Mouse (Mus musculus) liver, embryonic 11.5 days (tissue): Measurements from ENCODE around the gene Orc6. TPM values are rescaled to one million over a fixed set of nuclear protein-coding genes. Genes with fewer than 3 reads are reported as not detected.

Source experiments
- ATAC-seq: fragments of 200-750 bp; cut with Nextera tagmentation; replicated peaks from 2 replicates; pipeline ENCODE4 v1.8.0; 2017; ENCODE audit warnings: moderate number of reproducible peaks, mild to moderate bottlenecking, moderate TSS enrichment, moderate library complexity; ENCODE audit not compliant: low FRiP score
- DNase-seq: peaks from one replicate; pipeline ENCODE4 v3.0.0-alpha.2; 2017; ENCODE audit warnings: low spot score
- H3K27ac ChIP-seq: fragments of 300-500 bp; sonication (generic); 2 replicates; pipeline ENCODE4 v1.5.1; 2014; ENCODE audit warnings: mild to moderate bottlenecking, low read depth, low read length, control low read depth
- H3K27me3 ChIP-seq: fragments of 300-500 bp; sonication (generic); replicated peaks from 2 replicates; pipeline ENCODE4 v1.6.1; 2014; ENCODE audit warnings: low read length, mixed read lengths; ENCODE audit not compliant: control insufficient read depth, insufficient read depth
- H3K36me3 ChIP-seq: fragments of 300-500 bp; sonication (generic); 2 replicates; pipeline ENCODE4 v1.6.1; 2014; ENCODE audit warnings: mild to moderate bottlenecking, low read length, moderate library complexity, mixed read lengths; ENCODE audit not compliant: control insufficient read depth, insufficient read depth
- H3K4me1 ChIP-seq: fragments of 300-500 bp; sonication (generic); replicated peaks from 2 replicates; pipeline ENCODE4 v1.6.1; 2014; ENCODE audit warnings: low read length, mixed read lengths; ENCODE audit not compliant: control insufficient read depth, insufficient read depth
- H3K4me2 ChIP-seq: fragments of 300-500 bp; sonication (generic); 2 replicates; pipeline ENCODE4 v1.6.1; 2014; ENCODE audit warnings: mild to moderate bottlenecking, control low read depth, moderate library complexity
- H3K4me3 ChIP-seq: fragments of 300-500 bp; sonication (generic); 2 replicates; pipeline ENCODE4 v1.5.1; 2014; ENCODE audit warnings: low read depth, low read length, control low read depth
- H3K9ac ChIP-seq: fragments of 300-500 bp; sonication (generic); 2 replicates; pipeline ENCODE4 v1.6.1; 2014; ENCODE audit warnings: low read depth, low read length, control low read depth
- H3K9me3 ChIP-seq: fragments of 300-500 bp; sonication (generic); 2 replicates; pipeline ENCODE4 v1.6.1; 2016; ENCODE audit warnings: low read length, inconsistent platforms, mixed read lengths; ENCODE audit not compliant: control insufficient read depth
- WGBS: fragments of 180-500 bp; shearing (Covaris S2); extraction: QIAGEN DNeasy Blood & Tissue Kit; methylation state at CpG from one replicate; pipeline ENCODE4 v1.1.7; 2014; 5-methylcytosine and 5-hydroxymethylcytosine counted together
- polyA plus RNA-seq: library from polyadenylated mRNA; unstranded; fragments of >200 nt; fragmentation: Nextera tagmentation; extraction: Ambion mirVana; gene quantifications from 2 replicates; pipeline ENCODE4 v1.2.1, GENCODE M21; 2014

Orc6 gene
- polyA plus RNA-seq, 1 experiment from 2014 or later: 165 TPM

DNA sequence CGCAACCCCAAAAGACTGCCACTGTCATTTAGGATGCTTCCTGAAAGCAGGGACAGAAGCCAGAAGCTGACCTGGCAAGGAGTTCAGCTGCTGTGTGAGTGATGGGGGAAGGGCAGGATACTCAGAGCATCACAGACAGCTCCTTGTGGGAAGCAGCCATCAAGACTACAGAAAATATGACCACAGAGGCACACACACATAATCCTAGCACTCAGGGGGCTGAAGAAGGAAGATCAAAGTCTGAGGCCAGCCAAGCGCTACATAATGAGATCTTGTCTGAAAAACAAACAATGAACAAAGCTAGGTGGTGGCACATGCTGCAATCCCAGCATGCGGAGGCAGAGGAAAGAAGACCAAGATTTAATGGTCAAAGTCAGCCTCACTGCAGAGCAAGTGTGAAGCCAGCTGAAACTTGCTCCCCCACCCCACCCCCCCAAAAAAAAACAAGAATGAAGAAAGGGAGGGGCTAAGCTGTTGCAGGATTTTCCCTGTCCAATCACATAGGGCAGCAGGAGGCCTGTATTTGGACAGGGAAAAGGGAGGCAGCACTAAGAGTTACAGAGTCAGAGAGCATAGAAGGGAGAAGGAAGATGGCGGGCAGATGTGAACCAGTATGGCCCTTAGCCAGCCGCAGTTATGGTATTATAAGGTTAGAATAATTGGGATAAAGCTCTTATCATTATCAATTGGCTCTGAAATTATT lies 40.6 kb downstream of the Orc6 start:
- Histone ChIP-seq H3K27ac (no peak overlapping the region), H3K36me3 (no peaks in the 10 kb centered on the region), H3K4me2 (no peak overlapping the region), H3K9me3 (no peaks in the 10 kb centered on the region), H3K9ac (no peak overlapping the region), H3K4me1 (peaks cover 10% of the 10 kb centered on the region), H3K4me3 (no peak overlapping the region), H3K27me3 (no peaks in the 10 kb centered on the region)
- DNase-seq: no peak
- 74% methylated on average over 5 of the region's 5 CpGs for WGBS
- no peak for ATAC-seq

DNA sequence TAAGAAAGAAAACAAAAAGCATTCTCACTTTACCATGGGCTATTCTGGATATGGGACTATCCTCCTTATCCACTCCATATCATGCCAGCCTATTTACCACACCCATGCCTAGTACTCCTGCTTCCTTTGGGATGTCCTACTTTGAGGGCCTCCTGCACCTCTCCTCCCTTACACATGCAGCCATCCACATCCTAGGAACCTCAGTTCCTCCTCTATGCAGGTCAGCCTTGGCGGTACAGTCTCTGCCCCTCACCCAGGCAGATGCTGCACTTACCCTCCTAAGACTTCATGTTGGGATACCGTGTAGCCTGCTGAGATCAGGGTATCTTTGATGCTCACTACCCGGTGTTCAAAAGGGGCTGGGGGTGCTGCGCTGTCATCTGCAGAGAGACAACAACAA lies 53.9 kb downstream of the Orc6 start:
- DNase-seq (no peak), ATAC-seq (no peak)
- H3K4me3 ChIP-seq: no peak overlapping the region
- no peak overlapping the region for H3K27ac ChIP-seq
- H3K4me1 ChIP-seq: no peaks in the 10 kb centered on the region
- no peaks in the 10 kb centered on the region for H3K9me3 ChIP-seq
- peaks cover 10% of the 10 kb centered on the region for H3K36me3 ChIP-seq
- H3K4me2 ChIP-seq: no peak overlapping the region
- WGBS: 82% methylated on average over 4 of the region's 4 CpGs
- H3K27me3 ChIP-seq: no peaks in the 10 kb centered on the region
- no peak overlapping the region for H3K9ac ChIP-seq

Other genes with a start within 250 kb of the Orc6 start
- 15.5 and 17.4 TPM in 2 replicates for gene Fbxw9, start 239.6 kb upstream of the Orc6 start, polyA plus RNA-seq
- gene Gm5741, start 231.7 kb upstream of the Orc6 start, polyA plus RNA-seq: not detected in 2 replicates
- 72.5 and 73.8 TPM in 2 replicates for gene Dhps, start 227.9 kb upstream of the Orc6 start, polyA plus RNA-seq
- 103 and 105 TPM in 2 replicates for gene Wdr83os, start 218.9 kb upstream of the Orc6 start, polyA plus RNA-seq
- gene Wdr83, start 218.3 kb upstream of the Orc6 start, polyA plus RNA-seq: 46.4 and 50.4 TPM in 2 replicates
- gene Man2b1, start 216.4 kb upstream of the Orc6 start, polyA plus RNA-seq: 38.6 and 40.3 TPM in 2 replicates
- gene Zfp791, start 176.5 kb upstream of the Orc6 start, polyA plus RNA-seq: 0.71 and 1.1 TPM in 2 replicates
- gene Cks1brt, start 147.7 kb upstream of the Orc6 start, polyA plus RNA-seq: not detected in 2 replicates
- gene Olfr371, start 73.6 kb upstream of the Orc6 start, polyA plus RNA-seq: not detected in 2 replicates
- gene Vps35, start 170 bp downstream of the Orc6 start, polyA plus RNA-seq: 142 and 178 TPM in 2 replicates
- gene Mylk3, start 86.7 kb downstream of the Orc6 start, polyA plus RNA-seq: 26.6 and 31.3 TPM in 2 replicates
- 38.3 TPM in 2 replicates for gene 4921524J17Rik, start 133.2 kb downstream of the Orc6 start, polyA plus RNA-seq
- gene Gpt2, start 192.9 kb downstream of the Orc6 start, polyA plus RNA-seq: 25.7 and 27.0 TPM in 2 replicates